Mouse (Mus musculus) testis, postnatal 10 days (tissue): Measurements from ENCODE around the gene Gm13040.
"Not testable (repeated sequence)": the region's sequence is repeated elsewhere in the genome, so short reads cannot be mapped to it uniquely, and the experiment has no call there.

Experiments
- DNase-seq: peaks from one replicate; pipeline ENCODE4 v3.0.0; 2021; ENCODE audit warnings: low spot score

Gene Gm13040

DNA sequence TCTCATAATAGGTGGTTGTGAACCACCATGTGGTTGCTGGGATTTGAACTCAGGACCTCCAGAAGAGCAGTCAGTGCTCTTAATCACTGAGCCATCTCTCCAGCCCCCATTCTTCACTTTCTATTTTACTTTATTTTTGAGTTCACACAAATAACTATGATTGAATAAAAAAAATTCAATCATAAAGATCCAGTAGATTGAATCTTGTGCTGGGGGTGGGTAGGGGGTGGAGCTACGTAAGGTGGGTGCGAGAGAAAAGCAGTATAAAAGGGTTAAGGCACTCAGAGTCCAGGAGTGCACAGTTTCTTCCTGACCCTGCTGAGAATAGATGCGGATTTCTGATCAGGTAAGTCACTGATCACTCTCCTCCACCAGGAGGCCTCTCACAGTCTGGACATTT lies at the start of gene Gm13040:
Gene Gm13040 (plus strand): TSS at position 301 of the 400 bp plus-strand sequence.
- not testable (repeated sequence) for DNase-seq

DNA sequence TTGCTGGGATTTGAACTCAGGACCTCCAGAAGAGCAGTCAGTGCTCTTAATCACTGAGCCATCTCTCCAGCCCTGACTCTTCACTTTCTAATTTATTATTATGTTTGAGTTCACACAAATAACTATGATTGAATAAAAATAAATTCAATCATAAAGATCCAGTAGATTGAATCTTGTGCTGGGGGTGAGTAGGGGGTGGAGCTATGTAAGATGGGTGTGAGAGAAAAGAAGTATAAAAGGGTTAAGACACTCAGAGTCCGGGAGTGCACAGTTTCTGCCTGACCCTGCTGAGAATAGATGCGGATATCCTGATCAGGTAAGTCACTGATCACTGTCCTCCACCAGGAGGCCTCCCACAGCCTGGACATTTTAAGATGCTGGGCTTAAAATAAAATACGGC lies 24.7 kb upstream of the Gm13040 start, which contains the start of gene Gm13043:
Gene Gm13043 (plus strand): TSS at position 301 of the 400 bp plus-strand sequence.
- no peak for DNase-seq

- not testable (repeated sequence) for DNase-seq
These were observed 15.6 kb downstream of the Gm13040 start, which contains the start of the genes BC080695 and Gm13057 for GRCm38 (mm10) chr4:143551400-143551799. TSS of gene BC080695 (plus strand) at chr4:143551700. TSS of gene Gm13057 (plus strand) at chr4:143551709.
